Mouse (Mus musculus): ENCODE results near the gene Tomm40l.

- TF ChIP-seq CTCF (conservative IDR thresholded peaks at IDR 0.05; ENCODE audit: insufficient read depth, insufficient read length, low read depth, low read length), result no peak
- no peak for TF ChIP-seq POLR2A (IDR thresholded peaks at IDR 0.05; ENCODE audit: low read depth, low read length)
These were observed 42.7 kb downstream of the Tomm40l start for GRCm38 (mm10) chr1:171179487-171180171.

All from kidney, adult 2 months (tissue).